Mouse (Mus musculus): ENCODE data around the gene Sec14l2.

GRCm38 (mm10) chr11:4095171-4096053, 27.8 kb downstream of the Sec14l2 start, which contains the start of gene Mtfp1:
- TF ChIP-seq CTCF (IDR thresholded peaks at IDR 0.05; ENCODE audit: low read depth) (peak; percentile 40), EP300 (optimal IDR thresholded peaks at IDR 0.05) (no peak)
